Mouse (Mus musculus) liver, embryonic 14.5 days (tissue): ENCODE data around the gene Csf2rb. TPM values are rescaled to one million over a fixed set of nuclear protein-coding genes. Genes with fewer than 3 reads are reported as not detected.
A peak's percentile ranks its signal among the peaks of the same experiment; 100 is the strongest.

Experiments
- ATAC-seq: fragments of 200-750 bp; cut with Nextera tagmentation; 2 replicates; pipeline ENCODE4 v1.8.0; 2017; ENCODE audit warnings: moderate number of reproducible peaks, mild to moderate bottlenecking, moderate library complexity; ENCODE audit not compliant: insufficient read depth
- DNase-seq, 3 experiments: peaks; one replicate each; pipeline ENCODE4 v3.0.0-alpha.2; 2012 to 2013; ENCODE audit warnings: low read depth in 3 of 3, low spot score in 3 of 3
- H3K27ac ChIP-seq: fragments of 300-500 bp; sonication (generic); 2 replicates; pipeline ENCODE4 v1.5.1; 2014; ENCODE audit warnings: moderate library complexity, mild to moderate bottlenecking, control low read depth, inconsistent platforms
- H3K27me3 ChIP-seq: fragments of 300-500 bp; sonication (generic); 2 replicates; pipeline ENCODE4 v1.6.1; 2014; ENCODE audit warnings: mild to moderate bottlenecking, low read length, moderate library complexity; ENCODE audit not compliant: control insufficient read depth, insufficient read depth
- H3K36me3 ChIP-seq: fragments of 300-500 bp; sonication (generic); replicated peaks from 2 replicates; pipeline ENCODE4 v1.6.1; 2014; ENCODE audit warnings: low read depth; ENCODE audit not compliant: control insufficient read depth, insufficient read depth
- H3K4me1 ChIP-seq, 2 experiments: fragments of 200-500 bp in 1 of 2; fragments of 300-500 bp in 1 of 2; sonication (generic) in 1 of 2; replicated peaks; 2 replicates each; pipeline ENCODE4 v1.6.1; 2012 to 2014; ENCODE audit warnings: antibody characterized with exemption in 1 of 2, inconsistent platforms in 1 of 2, low read length in 1 of 2; ENCODE audit not compliant: control insufficient read depth in 2 of 2, insufficient read depth in 2 of 2
- H3K4me2 ChIP-seq: fragments of 300-500 bp; sonication (generic); 2 replicates; pipeline ENCODE4 v1.6.1; 2014; ENCODE audit warnings: low read depth, mild to moderate bottlenecking, control low read depth, moderate library complexity
- H3K4me3 ChIP-seq, 2 experiments: fragments of 200-500 bp in 1 of 2; fragments of 300-500 bp in 1 of 2; sonication (generic) in 1 of 2; 2 replicates each; pipeline ENCODE4 v1.5.1; 2012 to 2014; ENCODE audit warnings: low read depth in 2 of 2, low read length in 2 of 2, mild to moderate bottlenecking in 2 of 2, control low read depth in 1 of 2, inconsistent platforms in 1 of 2, moderate library complexity in 1 of 2; ENCODE audit not compliant: insufficient read depth in 1 of 2
- H3K9ac ChIP-seq: fragments of 300-500 bp; sonication (generic); replicated peaks from 2 replicates; pipeline ENCODE4 v1.6.1; 2014; ENCODE audit warnings: mild to moderate bottlenecking, control low read depth, moderate library complexity
- H3K9me3 ChIP-seq: fragments of 300-500 bp; sonication (generic); 2 replicates; pipeline ENCODE4 v1.6.1; 2016; ENCODE audit warnings: low read length, mixed read lengths; ENCODE audit not compliant: control insufficient read depth
- CTCF ChIP-seq: IDR thresholded peaks from 2 replicates; pipeline ENCODE4 v1.5.1; 2016; ENCODE audit warnings: antibody characterized with exemption, low read depth, control low read depth
- EP300 ChIP-seq: IDR thresholded peaks from 2 replicates; pipeline ENCODE4 v1.6.1; 2016; ENCODE audit warnings: antibody characterized with exemption, low read depth
- WGBS: fragments of 180-500 bp; shearing (Covaris S2); extraction: QIAGEN DNeasy Blood & Tissue Kit; methylation state at CpG from one replicate; pipeline ENCODE4 v1.1.7; 2014; ENCODE audit not compliant: insufficient replicate concordance; 5-methylcytosine and 5-hydroxymethylcytosine counted together
- microRNA-seq: library from miRNA; unstranded; fragments of <30 nt; microRNA quantifications from one replicate; pipeline ENCODE4, GENCODE M21; 2016
- polyA plus RNA-seq, 2 experiments: library from polyadenylated mRNA; depleted of rRNA in 1 of 2; stranded (reverse) in 1 of 2; unstranded in 1 of 2; fragments of >200 nt; fragmentation: Nextera tagmentation in 1 of 2; extraction: Ambion mirVana in 1 of 2; gene quantifications; 2 replicates each; pipeline versions ENCODE4 v1.2.1 to v1.2.3; 2012 to 2014

Csf2rb gene
- polyA plus RNA-seq, 2 experiments = 4.5 to 5.9 TPM

- Histone ChIP-seq H3K4me1 (peaks cover 16 to 35% of the 10 kb centered on the region in 2 experiments), H3K9me3 (no peaks in the 10 kb centered on the region), H3K27ac (no peak overlapping the region), H3K4me3 (no peak overlapping the region), H3K9ac (no peak overlapping the region), H3K36me3 (no peaks in the 10 kb centered on the region), H3K27me3 (no peaks in the 10 kb centered on the region), H3K4me2 (no peak overlapping the region)
- no peak for ATAC-seq
- WGBS = 62% methylated on average over 6 of the region's 6 CpGs
- no peak for DNase-seq
- TF ChIP-seq CTCF (no peak), EP300 (no peak)
Measured at GRCm38 (mm10) chr15:78401345-78401744, 75.8 kb downstream of the Csf2rb start.

- peak overlapping the region; percentile 92 for H3K4me2 ChIP-seq
- H3K9ac ChIP-seq = no peak overlapping the region
- H3K36me3 ChIP-seq = no peaks in the 10 kb centered on the region
- TF ChIP-seq CTCF = no peak
- no peak for TF ChIP-seq EP300
- DNase-seq = no peak
- no peaks in the 10 kb centered on the region for H3K27me3 ChIP-seq
- no peaks in the 10 kb centered on the region for H3K9me3 ChIP-seq
- WGBS = 49% methylated on average over 4 of the region's 4 CpGs
- no peak overlapping the region for H3K27ac ChIP-seq
- no peak overlapping the region for H3K4me3 ChIP-seq
- H3K4me1 ChIP-seq = peaks cover 16 to 35% of the 10 kb centered on the region in 2 experiments
- ATAC-seq = no peak
Measured at GRCm38 (mm10) chr15:78401921-78402320, 76.4 kb downstream of the Csf2rb start.

GRCm38 (mm10) chr15:78402423-78402822, 76.9 kb downstream of the Csf2rb start:
- Histone ChIP-seq H3K4me1 (peaks cover 16 to 38% of the 10 kb centered on the region in 2 experiments), H3K9me3 (no peaks in the 10 kb centered on the region), H3K27me3 (no peaks in the 10 kb centered on the region), H3K27ac (peak overlapping the region; percentile 16; the same call in 1 of the 2 replicates), H3K4me3 (no peak overlapping the region), H3K4me2 (peak overlapping the region; percentile 92), H3K36me3 (no peaks in the 10 kb centered on the region), H3K9ac (no peak overlapping the region)
- no peak for TF ChIP-seq CTCF
- TF ChIP-seq EP300 = no peak
- no peak for DNase-seq
- WGBS = 71% methylated on average over 7 of the region's 7 CpGs
- ATAC-seq = no peak

GRCm38 (mm10) chr15:78403301-78403741, 77.8 kb downstream of the Csf2rb start:
- no peak for ATAC-seq
- H3K36me3 ChIP-seq = no peaks in the 10 kb centered on the region
- peak overlapping the region; percentile 55 for H3K27ac ChIP-seq
- no peaks in the 10 kb centered on the region for H3K9me3 ChIP-seq
- no peak for TF ChIP-seq CTCF
- TF ChIP-seq EP300 = no peak
- peak overlapping the region; percentile 22 to 37 for H3K4me3 ChIP-seq
- WGBS = 70% methylated on average over 3 of the region's 3 CpGs
- H3K4me1 ChIP-seq = peaks cover 24 to 45% of the 10 kb centered on the region in 2 experiments
- H3K27me3 ChIP-seq = no peaks in the 10 kb centered on the region
- DNase-seq = no peak
- H3K9ac ChIP-seq = peak overlapping the region; percentile 93
- H3K4me2 ChIP-seq = peak overlapping the region; percentile 92

Small RNAs within 50 kb of the gene (microRNA-seq; reads per million reads assigned to microRNA genes)
- not detected for gene Mir7676-1
- gene Mir7676-2 = not detected

Other genes with a start within 250 kb of the Csf2rb start
- 0.01 TPM in 1 of 2 replicates, not detected in the other for gene Cacng2, start 205.7 kb upstream of the Csf2rb start, polyA plus RNA-seq (2012; rRNA removed)
- gene Cacng2, start 205.7 kb upstream of the Csf2rb start, polyA plus RNA-seq (2014; fragmentation: Nextera tagmentation; extraction: Ambion mirVana) = not detected in 2 replicates
- gene Ift27, start 151.6 kb upstream of the Csf2rb start, polyA plus RNA-seq (2012; rRNA removed) = 11.0 and 13.5 TPM in 2 replicates
- 37.8 and 40.8 TPM in 2 replicates for gene Ift27, start 151.6 kb upstream of the Csf2rb start, polyA plus RNA-seq (2014; fragmentation: Nextera tagmentation; extraction: Ambion mirVana)
- not detected in 2 replicates for gene Pvalb, start 119.4 kb upstream of the Csf2rb start, polyA plus RNA-seq (2012; rRNA removed)
- gene Pvalb, start 119.4 kb upstream of the Csf2rb start, polyA plus RNA-seq (2014; fragmentation: Nextera tagmentation; extraction: Ambion mirVana) = not detected in 2 replicates
- gene Ncf4, start 81.0 kb upstream of the Csf2rb start, polyA plus RNA-seq (2012; rRNA removed) = 23.8 and 32.0 TPM in 2 replicates
- 32.9 and 38.8 TPM in 2 replicates for gene Ncf4, start 81.0 kb upstream of the Csf2rb start, polyA plus RNA-seq (2014; fragmentation: Nextera tagmentation; extraction: Ambion mirVana)
- gene Csf2rb2, start 20.0 kb upstream of the Csf2rb start, polyA plus RNA-seq (2012; rRNA removed) = 1.6 and 1.9 TPM in 2 replicates
- gene Csf2rb2, start 20.0 kb upstream of the Csf2rb start, polyA plus RNA-seq (2014; fragmentation: Nextera tagmentation; extraction: Ambion mirVana) = 1.1 and 1.2 TPM in 2 replicates
- gene Tex33, start 70.2 kb downstream of the Csf2rb start, polyA plus RNA-seq (2012; rRNA removed) = 0.08 TPM in 1 of 2 replicates, not detected in the other
- gene Tex33, start 70.2 kb downstream of the Csf2rb start, polyA plus RNA-seq (2014; fragmentation: Nextera tagmentation; extraction: Ambion mirVana) = not detected in 2 replicates
- gene Tst, start 80.2 kb downstream of the Csf2rb start, polyA plus RNA-seq (2012; rRNA removed) = 90.5 and 90.6 TPM in 2 replicates
- 168 and 179 TPM in 2 replicates for gene Tst, start 80.2 kb downstream of the Csf2rb start, polyA plus RNA-seq (2014; fragmentation: Nextera tagmentation; extraction: Ambion mirVana)
- 90.7 and 101 TPM in 2 replicates for gene Mpst, start 80.7 kb downstream of the Csf2rb start, polyA plus RNA-seq (2012; rRNA removed)
- gene Mpst, start 80.7 kb downstream of the Csf2rb start, polyA plus RNA-seq (2014; fragmentation: Nextera tagmentation; extraction: Ambion mirVana) = 6.0 and 6.8 TPM in 2 replicates
- 7.1 and 8.7 TPM in 2 replicates for gene Kctd17, start 102.8 kb downstream of the Csf2rb start, polyA plus RNA-seq (2012; rRNA removed)
- 3.0 and 3.3 TPM in 2 replicates for gene Kctd17, start 102.8 kb downstream of the Csf2rb start, polyA plus RNA-seq (2014; fragmentation: Nextera tagmentation; extraction: Ambion mirVana)
- 11.9 and 14.4 TPM in 2 replicates for gene Tmprss6, start 142.9 kb downstream of the Csf2rb start, polyA plus RNA-seq (2012; rRNA removed)
- 9.8 and 10.7 TPM in 2 replicates for gene Tmprss6, start 142.9 kb downstream of the Csf2rb start, polyA plus RNA-seq (2014; fragmentation: Nextera tagmentation; extraction: Ambion mirVana)
- 0.26 and 0.29 TPM in 2 replicates for gene Il2rb, start 169.5 kb downstream of the Csf2rb start, polyA plus RNA-seq (2012; rRNA removed)
- 0.37 and 0.52 TPM in 2 replicates for gene Il2rb, start 169.5 kb downstream of the Csf2rb start, polyA plus RNA-seq (2014; fragmentation: Nextera tagmentation; extraction: Ambion mirVana)
- gene C1qtnf6, start 205.7 kb downstream of the Csf2rb start, polyA plus RNA-seq (2012; rRNA removed) = 4.1 and 4.6 TPM in 2 replicates
- gene C1qtnf6, start 205.7 kb downstream of the Csf2rb start, polyA plus RNA-seq (2014; fragmentation: Nextera tagmentation; extraction: Ambion mirVana) = 4.7 and 5.0 TPM in 2 replicates
- 0.01 and 0.02 TPM in 2 replicates for gene Sstr3, start 218.9 kb downstream of the Csf2rb start, polyA plus RNA-seq (2012; rRNA removed)
- 0.03 TPM in 1 of 2 replicates, not detected in the other for gene Sstr3, start 218.9 kb downstream of the Csf2rb start, polyA plus RNA-seq (2014; fragmentation: Nextera tagmentation; extraction: Ambion mirVana)
- 57.5 and 69.6 TPM in 2 replicates for gene Rac2, start 247.0 kb downstream of the Csf2rb start, polyA plus RNA-seq (2012; rRNA removed)
- gene Rac2, start 247.0 kb downstream of the Csf2rb start, polyA plus RNA-seq (2014; fragmentation: Nextera tagmentation; extraction: Ambion mirVana) = 108 and 117 TPM in 2 replicates